23 mouse cellular contexts compared by ENCODE assay signal in the genomic region with DNA sequence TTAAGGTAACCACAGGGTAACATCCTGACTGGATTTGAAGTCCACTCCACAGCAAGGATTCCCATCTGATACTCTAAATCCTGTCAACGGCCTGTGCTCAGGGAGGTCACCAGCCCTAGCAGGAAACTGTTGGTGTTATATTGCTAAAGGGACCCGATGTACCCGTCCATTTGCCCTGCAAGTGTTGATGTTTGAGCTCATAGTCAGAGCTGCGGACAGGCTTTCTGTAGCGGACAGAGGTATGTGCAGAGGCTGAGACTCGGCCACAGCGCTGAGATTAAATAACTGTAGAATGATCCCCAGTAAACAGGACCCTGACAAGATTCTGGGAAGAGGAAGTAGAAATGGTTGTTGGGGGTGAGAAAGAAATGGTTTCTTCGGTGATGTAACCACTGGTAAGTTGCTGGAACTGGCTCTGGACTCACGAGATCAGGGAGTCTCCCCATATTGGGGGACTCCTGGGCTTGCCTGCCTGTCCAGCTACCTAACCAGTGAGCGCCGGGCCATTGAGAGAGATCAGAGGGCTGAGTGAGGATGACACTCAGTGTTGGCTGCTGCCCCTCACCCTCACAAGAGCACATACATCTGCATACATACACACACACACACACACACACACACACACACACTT. TPM values are rescaled to one million over a fixed set of nuclear protein-coding genes. Genes with fewer than 3 reads are reported as not detected.
DNase-seq lines count a peak whose midpoint lies in the region; ATAC-seq lines count a peak whose summit lies in the region.
"Had no signal": no experiment of that assay in that cellular context is flagged by ENCODE, and none has a peak within 500 bp of the region (broad histone marks: within the 10 kb centered on the region; RNA-seq: fewer than 3 reads in every experiment).

No protein-coding gene starts in this region.

- no peaks in the 10 kb centered on the region for H3K27me3 ChIP-seq in midbrain, embryonic 16.5 days (ENCODE audit: control insufficient read depth, insufficient read depth, low read depth, low read length)
- H3K27me3 ChIP-seq: embryonic facial prominence, embryonic 13.5 days; embryonic facial prominence, embryonic 15.5 days; forebrain, embryonic 12.5 days; Patski had no signal

- no peaks in the 10 kb centered on the region for H3K36me3 ChIP-seq in midbrain, embryonic 16.5 days (ENCODE audit: control insufficient read depth, insufficient read depth, low read length)
- H3K36me3 ChIP-seq: embryonic facial prominence, embryonic 13.5 days; embryonic facial prominence, embryonic 15.5 days; forebrain, embryonic 10.5 days; forebrain, embryonic 12.5 days had no signal

- no peak overlapping the region for H3K4me3 ChIP-seq in midbrain, embryonic 16.5 days (ENCODE audit: low read depth, low read length)
- H3K4me3 ChIP-seq: embryonic facial prominence, embryonic 13.5 days; embryonic facial prominence, embryonic 15.5 days; erythroblast, embryonic 14.5 days; forebrain, embryonic 10.5 days; forebrain, embryonic 12.5 days had no signal

- intact Hi-C loops in heart, postnatal 10 days (cut with DNase I) = no loop called here

- ATAC-seq in granulocyte monocyte progenitor cell, adult 5-6 weeks (replicated peaks; ENCODE audit: poor library complexity, severe bottlenecking) = peak; percentile 64
- ATAC-seq in midbrain, embryonic 16.5 days = no peak
- ATAC-seq: activated CD4-positive, CD25-positive, alpha-beta regulatory T cell, adult 4 months; forebrain, embryonic 14.5 days; forebrain, embryonic 16.5 days; Patski had no signal

- no peaks in the 10 kb centered on the region for H3K4me1 ChIP-seq in midbrain, embryonic 16.5 days (ENCODE audit: control insufficient read depth, insufficient read depth, low read length)
- H3K4me1 ChIP-seq: embryonic facial prominence, embryonic 13.5 days had no signal

- H3K9ac ChIP-seq in midbrain, embryonic 16.5 days (ENCODE audit: low read depth, low read length) = no peak overlapping the region
- H3K9ac ChIP-seq: embryonic facial prominence, embryonic 13.5 days; embryonic facial prominence, embryonic 15.5 days; forebrain, embryonic 12.5 days had no signal

- DNase-seq in heart, adult 11 months = peak; percentile 79
- DNase-seq in heart, postnatal 10 days = no peak
- peak; percentile 10 for DNase-seq in lung, postnatal 10 days
- no peak for DNase-seq in lung, postnatal 36 days
- no peak for DNase-seq in adrenal gland, adult 2 months
- DNase-seq: adrenal gland, postnatal 10 days; adrenal gland, postnatal 25 days; cerebellum, adult 11 months; cerebellum, adult 18-20 months; cerebellum, adult 8-10 months; cerebellum, postnatal 36 days; embryo, embryonic 11 days had no signal

- 90% methylated on average over 11 of the region's 11 CpGs for WGBS in midbrain, embryonic 16.5 days

- H3K4me2 ChIP-seq in midbrain, embryonic 16.5 days (ENCODE audit: low read length) = no peak overlapping the region
- H3K4me2 ChIP-seq: embryonic facial prominence, embryonic 13.5 days; embryonic facial prominence, embryonic 15.5 days; forebrain, embryonic 12.5 days had no signal

- H3K9me3 ChIP-seq in midbrain, embryonic 16.5 days (replicated peaks; ENCODE audit: control insufficient read depth, low read length, poor library complexity, severe bottlenecking) = no peaks in the 10 kb centered on the region
- H3K9me3 ChIP-seq: embryonic facial prominence, embryonic 13.5 days; embryonic facial prominence, embryonic 15.5 days; forebrain, embryonic 10.5 days; forebrain, embryonic 12.5 days had no signal

- H3K27ac ChIP-seq in midbrain, embryonic 16.5 days (ENCODE audit: low read length) = no peak overlapping the region
- H3K27ac ChIP-seq: embryonic facial prominence, embryonic 13.5 days; embryonic facial prominence, embryonic 15.5 days; forebrain, embryonic 10.5 days; forebrain, embryonic 12.5 days had no signal

RNA-seq across cellular contexts. Expression of a gene that starts 30.7 kb away (rescaled TPM):
- 10 to 100 TPM; 17.2 to 20.3 TPM for total RNA-seq in heart, postnatal 10 days (2021)
- total RNA-seq in granulocyte monocyte progenitor cell, adult 5-6 weeks (2014; fragmentation: Nextera tagmentation) = 7.9 and 15.7 TPM in 2 replicates
- 7.5 and 9.8 TPM in 2 replicates for total RNA-seq in granulocyte monocyte progenitor cell, adult 5-6 weeks (2017)
- polyA plus RNA-seq in midbrain, embryonic 16.5 days (2015; fragmentation: Nextera tagmentation; extraction: Ambion mirVana) = 16.0 and 19.4 TPM in 2 replicates
- 10 to 100 TPM; 20.1 to 22.2 TPM for total RNA-seq in adrenal gland, adult 2 months (2021)
- polyA plus RNA-seq in adrenal gland, adult 2 months (2012; rRNA removed) = 14.2 and 14.3 TPM in 2 replicates

RNA-seq across cellular contexts. Expression of a gene that starts 36.9 kb away (rescaled TPM):
- 10 to 100 TPM; 23.5 to 26.1 TPM for total RNA-seq in heart, postnatal 10 days (2021)
- 12.2 and 14.3 TPM in 2 replicates for total RNA-seq in granulocyte monocyte progenitor cell, adult 5-6 weeks (2014; fragmentation: Nextera tagmentation)
- total RNA-seq in granulocyte monocyte progenitor cell, adult 5-6 weeks (2017) = 12.1 and 22.2 TPM in 2 replicates
- polyA plus RNA-seq in midbrain, embryonic 16.5 days (2015; fragmentation: Nextera tagmentation; extraction: Ambion mirVana) = 21.1 and 24.8 TPM in 2 replicates
- total RNA-seq in adrenal gland, adult 2 months (2021) = 10 to 100 TPM; 32.3 to 51.9 TPM
- polyA plus RNA-seq in adrenal gland, adult 2 months (2012; rRNA removed) = 5.4 and 11.3 TPM in 2 replicates

Comparison
In these comparisons a context has a peak if more than half of its experiments do, and no peak if none do; other contexts are left out.
1. DNase-seq: peak in heart, adult 11 months (single experiment) and lung, postnatal 10 days (single experiment); none in heart, postnatal 10 days (0 of 2), lung, postnatal 36 days (single experiment) and adrenal gland, adult 2 months (single experiment).